Mouse (Mus musculus): Measurements from ENCODE around the gene Arhgef5. TPM values are rescaled to one million over a fixed set of nuclear protein-coding genes. Genes with fewer than 3 reads are reported as not detected.

Arhgef5 gene
- polyA plus RNA-seq (2021; fragmentation: Nextera tagmentation) = 0.28 and 0.44 TPM in 2 replicates
- long read RNA-seq, experiment 1, partial matches to known transcripts = 1 of 1 reads
- long read RNA-seq, experiment 1, other reads (novel, unspliced or antisense) = 0 of 1 reads
- long read RNA-seq, experiment 2, partial matches to known transcripts = 1 of 1 reads
- long read RNA-seq, experiment 2, other reads (novel, unspliced or antisense) = 0 of 1 reads

DNA sequence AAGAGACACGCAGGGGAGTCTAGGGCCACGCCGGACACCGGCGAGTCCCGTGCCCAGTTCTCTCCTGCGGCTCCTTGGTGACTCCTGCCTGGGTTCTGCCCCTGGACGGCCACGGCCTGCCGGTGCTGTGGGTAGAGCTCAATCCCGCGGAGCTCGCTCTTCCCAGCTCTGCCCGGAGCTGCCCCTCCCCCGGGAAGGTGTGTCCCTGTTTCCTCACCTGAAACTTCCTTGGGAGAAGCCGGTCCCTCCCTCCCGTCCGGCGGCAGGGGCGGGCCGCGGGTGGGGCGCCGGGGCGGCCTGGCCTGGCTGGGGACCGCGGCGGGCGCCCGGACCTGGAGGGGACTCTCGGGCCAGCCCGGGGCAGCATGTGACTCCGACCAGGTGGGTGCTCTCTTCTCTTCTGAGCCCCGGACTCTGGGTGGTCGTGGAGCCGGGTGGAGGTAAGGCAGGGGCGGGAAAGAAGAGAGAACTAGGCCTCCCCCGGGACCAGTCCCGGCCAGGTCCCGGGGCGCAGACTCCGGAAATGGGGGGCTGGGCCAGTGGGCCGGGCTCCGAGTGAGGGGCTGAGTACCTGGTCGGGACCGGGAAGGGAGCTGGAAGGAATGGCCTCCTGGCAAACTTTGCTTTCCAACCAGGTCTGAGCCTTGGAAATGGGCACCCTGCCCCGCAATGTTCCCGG, at the start of gene Arhgef5:
Gene Arhgef5, plus strand, starts transcription at position 220 of the 679 bp plus-strand sequence.

DNA sequence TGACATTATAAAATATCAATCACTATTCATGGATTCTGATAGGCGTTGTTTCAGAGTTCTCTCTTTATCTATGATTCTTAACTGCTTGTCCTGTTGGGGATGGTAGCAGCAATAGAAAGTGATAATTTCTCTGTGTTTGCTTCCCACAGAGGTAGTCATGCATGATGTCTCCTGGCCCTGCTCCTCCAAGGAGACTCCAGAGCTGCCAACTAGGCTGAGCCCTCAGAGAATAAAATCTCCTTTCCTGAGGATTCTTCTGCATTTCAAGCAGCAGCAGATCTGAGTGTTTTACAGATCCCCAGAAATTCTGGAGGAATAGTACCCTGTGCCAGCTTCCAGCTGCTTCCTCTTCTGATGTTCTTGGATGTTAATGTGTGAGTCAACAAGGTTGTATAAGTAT, 34.1 kb upstream of the Arhgef5 start, which contains the start of gene Olfr47:
Gene Olfr47, plus strand, starts transcription at position 275 of the 400 bp plus-strand sequence.

DNA sequence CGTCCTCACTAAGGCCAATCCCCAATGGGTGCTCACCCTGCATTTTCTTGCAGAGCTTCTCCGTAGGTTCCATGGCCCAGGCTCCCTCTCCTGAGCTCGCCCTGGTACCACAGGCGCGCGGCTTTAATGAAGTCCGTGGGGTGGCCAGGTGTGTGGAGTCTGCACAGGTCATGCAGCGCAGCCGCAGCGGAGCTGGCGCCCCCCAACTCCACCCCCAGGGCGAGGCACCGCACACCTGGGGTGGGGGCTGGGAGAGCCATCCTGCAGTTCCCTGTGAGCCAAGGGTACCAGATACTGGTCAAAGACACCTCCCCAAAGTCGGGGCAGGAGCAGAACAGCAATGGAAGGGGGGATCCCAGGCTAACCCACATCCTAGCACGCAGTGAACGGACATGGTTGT, 44.1 kb downstream of the Arhgef5 start, which contains the start of gene Nobox:
Gene Nobox, minus strand, starts transcription at position 101 of the 400 bp plus-strand sequence.

Other genes with a start within 250 kb of the Arhgef5 start
- not detected in 2 replicates for gene Olfr441, start 159.2 kb upstream of the Arhgef5 start, polyA plus RNA-seq (2021; fragmentation: Nextera tagmentation)
- not detected in 2 replicates for gene Olfr237-ps1, start 119.0 kb upstream of the Arhgef5 start, polyA plus RNA-seq (2021; fragmentation: Nextera tagmentation)
- gene Olfr437, start 102.3 kb upstream of the Arhgef5 start, polyA plus RNA-seq (2021; fragmentation: Nextera tagmentation) = not detected in 2 replicates
- not detected in 2 replicates for gene Olfr13, start 93.4 kb upstream of the Arhgef5 start, polyA plus RNA-seq (2021; fragmentation: Nextera tagmentation)
- not detected in 2 replicates for gene Olfr435, start 68.4 kb upstream of the Arhgef5 start, polyA plus RNA-seq (2021; fragmentation: Nextera tagmentation)
- not detected in 2 replicates for gene Olfr434, start 52.6 kb upstream of the Arhgef5 start, polyA plus RNA-seq (2021; fragmentation: Nextera tagmentation)
- gene Olfr47, start 34.1 kb upstream of the Arhgef5 start, polyA plus RNA-seq (2021; fragmentation: Nextera tagmentation) = not detected in 2 replicates
- not detected in 2 replicates for gene Nobox, start 44.0 kb downstream of the Arhgef5 start, polyA plus RNA-seq (2021; fragmentation: Nextera tagmentation)

Data from layer of hippocampus, adult 6 months (tissue).